Mouse (Mus musculus) forebrain, embryonic 11.5 days (tissue): Measurements from ENCODE around the gene Sowahb. TPM values are rescaled to one million over a fixed set of nuclear protein-coding genes. Genes with fewer than 3 reads are reported as not detected.
A peak's percentile ranks its signal among the peaks of the same experiment; 100 is the strongest.

Experiments
- ATAC-seq: fragments of 200-750 bp; cut with Nextera tagmentation; replicated peaks from 2 replicates; pipeline ENCODE4 v1.8.0; 2017; ENCODE audit warnings: moderate TSS enrichment; ENCODE audit not compliant: low FRiP score
- DNase-seq: peaks from one replicate; pipeline ENCODE4 v3.0.0-alpha.2; 2017; ENCODE audit warnings: low spot score
- H3K27ac ChIP-seq: fragments of 300-500 bp; sonication (generic); 2 replicates; pipeline ENCODE4 v1.5.1; 2014; ENCODE audit warnings: low read depth, low read length
- H3K27me3 ChIP-seq: fragments of 300-500 bp; sonication (generic); 2 replicates; pipeline ENCODE4 v1.6.1; 2014; ENCODE audit warnings: mild to moderate bottlenecking, low read length, mixed read lengths; ENCODE audit not compliant: control insufficient read depth, insufficient read depth
- H3K36me3 ChIP-seq: fragments of 300-500 bp; sonication (generic); 2 replicates; pipeline ENCODE4 v1.6.1; 2014; ENCODE audit warnings: mild to moderate bottlenecking, low read length, moderate library complexity, mixed read lengths; ENCODE audit not compliant: control insufficient read depth, insufficient read depth
- H3K4me1 ChIP-seq: fragments of 300-500 bp; sonication (generic); replicated peaks from 2 replicates; pipeline ENCODE4 v1.6.1; 2014; ENCODE audit warnings: low read length, mixed read lengths; ENCODE audit not compliant: control insufficient read depth, insufficient read depth
- H3K4me2 ChIP-seq: fragments of 300-500 bp; sonication (generic); 2 replicates; pipeline ENCODE4 v1.6.1; 2014; ENCODE audit warnings: low read depth, mild to moderate bottlenecking, low read length, moderate library complexity, mixed read lengths; ENCODE audit not compliant: severe bottlenecking
- H3K4me3 ChIP-seq: fragments of 300-500 bp; sonication (generic); 2 replicates; pipeline ENCODE4 v1.5.1; 2014; ENCODE audit warnings: low read depth, low read length
- H3K9ac ChIP-seq: fragments of 300-500 bp; sonication (generic); 2 replicates; pipeline ENCODE4 v1.6.1; 2014; ENCODE audit warnings: low read length
- H3K9me3 ChIP-seq: fragments of 300-500 bp; sonication (generic); 2 replicates; pipeline ENCODE4 v1.6.1; 2016; ENCODE audit warnings: low read length, mixed read lengths; ENCODE audit not compliant: control insufficient read depth
- WGBS: fragments of 180-500 bp; shearing (Covaris S2); extraction: QIAGEN DNeasy Blood & Tissue Kit; methylation state at CpG from one replicate; pipeline ENCODE4 v1.1.7; 2014; 5-methylcytosine and 5-hydroxymethylcytosine counted together
- polyA plus RNA-seq: library from polyadenylated mRNA; unstranded; fragments of >200 nt; fragmentation: Nextera tagmentation; extraction: Ambion mirVana; gene quantifications from 2 replicates; pipeline ENCODE4 v1.2.1, GENCODE M21; 2014

The Sowahb gene
- polyA plus RNA-seq, 1 experiment from 2014 or later: 0.16 TPM

GRCm38 (mm10) chr5:93079596-93079995 is 34.8 kb upstream of the Sowahb start:
- no peak overlapping the region for H3K4me2 ChIP-seq
- no peak for ATAC-seq
- no peak overlapping the region for H3K9ac ChIP-seq
- H3K4me1 ChIP-seq: no peaks in the 10 kb centered on the region
- no peaks in the 10 kb centered on the region for H3K36me3 ChIP-seq
- no peaks in the 10 kb centered on the region for H3K9me3 ChIP-seq
- DNase-seq: no peak
- H3K27me3 ChIP-seq: no peaks in the 10 kb centered on the region
- no peak overlapping the region for H3K4me3 ChIP-seq
- WGBS: 79% methylated on average over 3 of the region's 3 CpGs
- no peak overlapping the region for H3K27ac ChIP-seq

- Histone ChIP-seq H3K9ac (no peak overlapping the region), H3K36me3 (no peaks in the 10 kb centered on the region), H3K4me2 (no peak overlapping the region), H3K4me1 (no peaks in the 10 kb centered on the region), H3K9me3 (no peaks in the 10 kb centered on the region), H3K27ac (no peak overlapping the region), H3K27me3 (no peaks in the 10 kb centered on the region), H3K4me3 (no peak overlapping the region)
- no peak for DNase-seq
- ATAC-seq: no peak
- WGBS: 90% methylated on average over 7 of the region's 7 CpGs
Observed at GRCm38 (mm10) chr5:93077661-93078323, 33.0 kb upstream of the Sowahb start.

GRCm38 (mm10) chr5:93060865-93061264 is 16.0 kb upstream of the Sowahb start:
- Histone ChIP-seq H3K27ac (no peak overlapping the region), H3K9ac (no peak overlapping the region), H3K4me3 (no peak overlapping the region), H3K4me1 (no peaks in the 10 kb centered on the region), H3K36me3 (no peaks in the 10 kb centered on the region), H3K4me2 (no peak overlapping the region), H3K27me3 (no peaks in the 10 kb centered on the region), H3K9me3 (no peaks in the 10 kb centered on the region)
- DNase-seq: no peak
- no peak for ATAC-seq
- 89% methylated on average over 4 of the region's 4 CpGs for WGBS

DNA sequence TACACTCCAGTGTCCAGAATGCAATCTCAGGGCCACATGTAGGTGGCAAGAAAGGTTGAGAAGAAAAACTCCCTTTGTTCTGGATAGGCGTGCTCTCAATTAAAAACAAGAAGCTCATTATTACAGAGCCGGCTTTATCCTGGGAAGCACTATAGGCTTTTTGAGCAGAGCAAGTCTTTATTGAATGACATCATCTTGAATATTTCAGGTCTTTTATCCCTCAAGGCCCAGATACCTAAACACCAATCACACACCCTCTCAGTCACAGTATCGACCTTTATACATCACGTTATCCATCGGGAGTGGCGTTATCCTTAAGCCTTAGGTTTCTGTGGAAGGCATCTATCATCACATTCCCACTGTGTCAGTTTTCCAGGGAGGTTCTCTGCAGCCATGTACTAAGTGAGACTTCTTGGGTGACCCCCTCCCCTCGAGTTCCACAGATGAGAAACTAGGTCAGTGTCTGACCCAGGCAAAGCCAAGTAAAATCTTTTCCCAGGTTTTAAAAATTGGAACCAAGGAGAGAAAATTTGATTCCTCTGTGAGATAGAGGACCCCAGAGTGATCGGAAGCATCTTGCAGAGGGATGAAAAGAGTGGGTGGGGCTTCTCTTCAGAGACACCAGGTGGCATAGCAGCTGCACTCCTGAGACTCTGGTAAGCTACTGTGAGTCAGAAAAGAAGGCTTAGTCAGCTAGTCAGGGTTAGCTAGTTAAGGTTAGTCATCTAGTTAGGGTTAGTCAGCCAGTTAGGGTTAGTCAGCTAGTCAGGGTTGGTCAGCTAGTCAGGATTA is 9.0 kb upstream of the Sowahb start:
- H3K4me1 ChIP-seq: no peaks in the 10 kb centered on the region
- no peak overlapping the region for H3K9ac ChIP-seq
- H3K27me3 ChIP-seq: no peaks in the 10 kb centered on the region; the same call in 1 of the 2 replicates
- H3K36me3 ChIP-seq: no peaks in the 10 kb centered on the region
- no peak overlapping the region for H3K27ac ChIP-seq
- no peaks in the 10 kb centered on the region for H3K9me3 ChIP-seq
- no peak overlapping the region for H3K4me2 ChIP-seq
- H3K4me3 ChIP-seq: no peak overlapping the region
- 33% methylated on average over 8 of the region's 8 CpGs for WGBS
- DNase-seq: no peak
- peak; percentile 77 for ATAC-seq

GRCm38 (mm10) chr5:93051951-93052350 is 7.1 kb upstream of the Sowahb start:
- Histone ChIP-seq H3K9ac (no peak overlapping the region), H3K4me2 (no peak overlapping the region), H3K4me1 (no peaks in the 10 kb centered on the region), H3K36me3 (no peaks in the 10 kb centered on the region), H3K27ac (no peak overlapping the region), H3K9me3 (no peaks in the 10 kb centered on the region), H3K4me3 (no peak overlapping the region), H3K27me3 (peaks cover under 1% of the 10 kb centered on the region)
- ATAC-seq (no peak), DNase-seq (peak; percentile 31)
- WGBS: 89% methylated on average over 9 of the region's 9 CpGs

GRCm38 (mm10) chr5:93051041-93051440 is 6.2 kb upstream of the Sowahb start:
- H3K4me2 ChIP-seq: no peak overlapping the region
- H3K36me3 ChIP-seq: no peaks in the 10 kb centered on the region
- no peak overlapping the region for H3K27ac ChIP-seq
- H3K9me3 ChIP-seq: no peaks in the 10 kb centered on the region
- ATAC-seq (no peak), DNase-seq (no peak)
- H3K9ac ChIP-seq: no peak overlapping the region
- H3K4me3 ChIP-seq: no peak overlapping the region
- H3K4me1 ChIP-seq: no peaks in the 10 kb centered on the region
- WGBS: 54% methylated on average over 5 of the region's 5 CpGs
- H3K27me3 ChIP-seq: peaks cover 9% of the 10 kb centered on the region

DNA sequence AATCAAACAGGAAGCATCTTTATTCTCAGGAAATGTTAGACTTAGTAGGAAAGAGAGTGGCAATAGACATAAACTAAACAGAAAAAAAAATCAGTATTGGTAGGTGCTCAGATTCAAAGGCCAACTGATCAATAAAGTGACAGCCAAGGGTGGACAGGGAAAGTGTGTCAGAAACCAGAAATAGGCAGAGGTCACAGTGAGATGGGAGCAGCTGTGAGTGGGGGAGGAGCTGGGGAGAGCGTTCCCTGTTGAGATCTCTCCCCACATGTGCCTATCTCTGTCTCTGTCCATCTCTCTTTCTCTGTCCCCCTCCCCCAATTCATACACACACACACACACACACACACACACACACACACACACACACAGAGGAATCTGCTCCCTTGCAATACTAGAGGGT is 5.1 kb upstream of the Sowahb start:
- no peaks in the 10 kb centered on the region for H3K36me3 ChIP-seq
- H3K4me2 ChIP-seq: no peak overlapping the region
- WGBS: 78% methylated on average over 1 of the region's 1 CpGs
- no peaks in the 10 kb centered on the region for H3K9me3 ChIP-seq
- peaks cover 4% of the 10 kb centered on the region for H3K4me1 ChIP-seq
- H3K27me3 ChIP-seq: peaks cover 16% of the 10 kb centered on the region
- H3K27ac ChIP-seq: no peak overlapping the region
- DNase-seq (no peak), ATAC-seq (no peak)
- no peak overlapping the region for H3K4me3 ChIP-seq
- no peak overlapping the region for H3K9ac ChIP-seq

- Histone ChIP-seq H3K27me3 (peaks cover 29% of the 10 kb centered on the region), H3K4me2 (no peak overlapping the region), H3K36me3 (no peaks in the 10 kb centered on the region), H3K9ac (no peak overlapping the region), H3K4me1 (peaks cover 16% of the 10 kb centered on the region), H3K27ac (no peak overlapping the region), H3K4me3 (no peak overlapping the region), H3K9me3 (no peaks in the 10 kb centered on the region)
- WGBS: 68% methylated on average over 13 of the region's 13 CpGs
- ATAC-seq (no peak), DNase-seq (no peak)
Observed at GRCm38 (mm10) chr5:93048481-93049240, 3.8 kb upstream of the Sowahb start.
